Mouse (Mus musculus): Measurements from ENCODE around the gene Npdc1. TPM values are rescaled to one million over a fixed set of nuclear protein-coding genes. Genes with fewer than 3 reads are reported as not detected.

Gene Npdc1
- total RNA-seq, 2 experiments from 2014 or later = 427 to 450 TPM

Small RNA genes lying within 50 kb of the gene (microRNA-seq; reads per million reads assigned to microRNA genes)
- gene Mir3087 = 7.5 to 7.6 reads per million in 2 experiments

Other genes starting within 250 kb of the Npdc1 start
- gene Nrarp, start 218.6 kb upstream of the Npdc1 start, total RNA-seq (2021) = 10 to 100 TPM; 27.5 to 35.7 TPM
- gene Tor4a, start 202.5 kb upstream of the Npdc1 start, total RNA-seq (2021) = 1 to 10 TPM; 1.5 TPM
- gene Nelfb, start 187.9 kb upstream of the Npdc1 start, total RNA-seq (2021) = 10 to 100 TPM; 55.8 to 58.9 TPM
- gene Stpg3, start 184.7 kb upstream of the Npdc1 start, total RNA-seq (2021) = under 1 TPM in 1 of 2 experiments, not detected in 1; 0.32 TPM
- gene Fam166a, start 180.6 kb upstream of the Npdc1 start, total RNA-seq (2021) = under 1 TPM in 1 of 2 experiments, not detected in 1; 0.59 TPM
- gene Tubb4b, start 174.6 kb upstream of the Npdc1 start, total RNA-seq (2021) = 100 to 1,000 TPM; 330 to 361 TPM
- gene Slc34a3, start 165.0 kb upstream of the Npdc1 start, total RNA-seq (2021) = not detected
- not detected for gene Rnf224, start 162.6 kb upstream of the Npdc1 start, total RNA-seq (2021)
- 100 to 1,000 TPM; 230 to 231 TPM for gene Rnf208, start 157.1 kb upstream of the Npdc1 start, total RNA-seq (2021)
- gene Cysrt1, start 156.9 kb upstream of the Npdc1 start, total RNA-seq (2021) = under 1 TPM in 1 of 2 experiments, not detected in 1; 0.79 TPM
- 1 to 10 TPM; 3.3 to 5.2 TPM for gene AL732309.1, start 152.5 kb upstream of the Npdc1 start, total RNA-seq (2021)
- 10 to 100 TPM; 38.1 to 40.5 TPM for gene Tmem203, start 143.9 kb upstream of the Npdc1 start, total RNA-seq (2021)
- 10 to 100 TPM; 27.0 to 29.4 TPM for gene Tprn, start 136.7 kb upstream of the Npdc1 start, total RNA-seq (2021)
- gene Ssna1, start 126.9 kb upstream of the Npdc1 start, total RNA-seq (2021) = 10 to 100 TPM; 69.2 to 71.6 TPM
- gene Anapc2, start 126.9 kb upstream of the Npdc1 start, total RNA-seq (2021) = 10 to 100 TPM; 85.1 to 86.5 TPM
- not detected for gene Tmem210, start 111.2 kb upstream of the Npdc1 start, total RNA-seq (2021)
- gene Lrrc26, start 109.4 kb upstream of the Npdc1 start, total RNA-seq (2021) = not detected
- gene Grin1, start 80.2 kb upstream of the Npdc1 start, total RNA-seq (2021) = 100 to 1,000 TPM; 405 to 487 TPM
- gene Man1b1, start 67.0 kb upstream of the Npdc1 start, total RNA-seq (2021) = 10 to 100 TPM; 53.7 to 56.1 TPM
- 10 to 100 TPM; 30.7 to 31.7 TPM for gene Dpp7, start 43.0 kb upstream of the Npdc1 start, total RNA-seq (2021)
- 10 to 100 TPM; 14.2 to 14.3 TPM for gene Uap1l1, start 33.7 kb upstream of the Npdc1 start, total RNA-seq (2021)
- gene Sapcd2, start 27.0 kb upstream of the Npdc1 start, total RNA-seq (2021) = 1 to 10 TPM; 5.8 to 6.0 TPM
- gene Entpd2, start 3.5 kb upstream of the Npdc1 start, total RNA-seq (2021) = 10 to 100 TPM; 15.3 to 18.0 TPM
- under 1 TPM; 0.12 to 0.49 TPM for gene Fut7, start 23.9 kb downstream of the Npdc1 start, total RNA-seq (2021)
- 100 to 1,000 TPM; 160 to 172 TPM for gene Abca2, start 29.4 kb downstream of the Npdc1 start, total RNA-seq (2021)
- gene Clic3, start 57.5 kb downstream of the Npdc1 start, total RNA-seq (2021) = under 1 TPM; 0.47 to 0.73 TPM
- gene Paxx, start 61.7 kb downstream of the Npdc1 start, total RNA-seq (2021) = 10 to 100 TPM; 56.6 to 58.9 TPM
- gene Ptgds, start 70.7 kb downstream of the Npdc1 start, total RNA-seq (2021) = 100 to 1,000 TPM; 329 to 404 TPM
- not detected for gene Lcn12, start 94.6 kb downstream of the Npdc1 start, total RNA-seq (2021)
- 100 to 1,000 TPM; 114 to 131 TPM for gene Fbxw5, start 101.4 kb downstream of the Npdc1 start, total RNA-seq (2021)
- gene C8g, start 102.4 kb downstream of the Npdc1 start, total RNA-seq (2021) = 1 to 10 TPM in 1 of 2 experiments, under 1 TPM in 1; 0.87 to 1.1 TPM
- gene Traf2, start 147.6 kb downstream of the Npdc1 start, total RNA-seq (2021) = 10 to 100 TPM in 1 of 2 experiments, 1 to 10 TPM in 1; 9.5 to 10.5 TPM
- gene Edf1, start 158.5 kb downstream of the Npdc1 start, total RNA-seq (2021) = 100 to 1,000 TPM; 211 to 232 TPM
- gene Mamdc4, start 175.5 kb downstream of the Npdc1 start, total RNA-seq (2021) = 1 to 10 TPM; 1.9 to 2.3 TPM
- gene Phpt1, start 175.9 kb downstream of the Npdc1 start, total RNA-seq (2021) = 10 to 100 TPM; 67.9 to 75.4 TPM
- 100 to 1,000 TPM; 104 to 117 TPM for gene Ajm1, start 182.4 kb downstream of the Npdc1 start, total RNA-seq (2021)
- 100 to 1,000 TPM; 128 to 145 TPM for gene Rabl6, start 209.2 kb downstream of the Npdc1 start, total RNA-seq (2021)
- not detected for gene Ccdc183, start 218.3 kb downstream of the Npdc1 start, total RNA-seq (2021)
- gene Tmem141, start 222.7 kb downstream of the Npdc1 start, total RNA-seq (2021) = 10 to 100 TPM; 21.3 to 24.7 TPM
- under 1 TPM; 0.44 to 0.80 TPM for gene Fcna, start 228.7 kb downstream of the Npdc1 start, total RNA-seq (2021)